ENCODE assay signal across 8 mouse cellular contexts in the genomic region with DNA sequence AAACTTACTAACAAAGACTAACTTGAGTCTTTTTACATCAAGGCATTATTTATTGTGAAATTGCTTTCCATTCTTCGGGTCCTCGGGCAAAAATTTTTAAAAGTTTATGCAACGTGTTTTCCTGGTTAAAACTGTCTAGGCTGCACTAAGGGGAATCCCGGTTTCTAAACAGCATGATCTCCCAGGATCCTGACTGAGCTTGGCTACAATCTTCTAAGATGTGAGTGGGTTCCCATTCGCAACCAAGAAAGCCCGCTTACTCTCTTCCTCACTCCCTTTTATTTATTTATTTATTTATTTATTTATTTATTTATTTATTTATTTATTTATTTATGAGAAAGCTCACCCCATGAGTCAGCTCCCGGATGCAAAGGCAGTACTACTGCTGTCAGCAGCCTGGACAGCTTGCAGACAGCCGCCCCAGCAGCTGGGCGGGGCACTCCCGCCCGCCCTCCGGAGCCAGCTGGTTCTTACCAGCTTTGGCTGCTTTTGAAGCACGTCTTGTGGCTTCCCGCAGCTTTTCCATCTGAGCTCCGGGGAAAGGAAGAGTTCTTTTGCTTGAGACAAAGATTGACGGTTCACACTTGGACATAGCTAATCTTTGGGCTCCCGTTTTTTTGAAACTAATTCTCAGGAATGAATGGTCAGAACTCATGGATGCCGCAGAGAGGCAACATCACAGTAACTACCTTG.
A peak's percentile ranks its signal among the peaks of the same experiment; 100 is the strongest.
DNase-seq lines count a peak whose midpoint lies in the region; ATAC-seq and TF ChIP-seq lines count a peak whose summit lies in the region.

No protein-coding gene starts in this region.

- H3K4me3 ChIP-seq in layer of hippocampus, adult 2 months, result peak overlapping the region; percentile 25; the same call in 1 of the 2 replicates
- H3K4me3 ChIP-seq in liver, postnatal 0 days (ENCODE audit: low read depth, low read length), result peak overlapping the region; percentile 32; the same call in 1 of the 2 replicates
- no peak overlapping the region for H3K4me3 ChIP-seq in olfactory bulb, adult 2 months (ENCODE audit: insufficient read depth, low read depth, low read length)

- H3K4me2 ChIP-seq in liver, postnatal 0 days (ENCODE audit: low read depth, low read length), result peak overlapping the region; percentile 57

- TF ChIP-seq CTCF in layer of hippocampus, adult 2 months (conservative IDR thresholded peaks at IDR 0.05), result no peak
- TF ChIP-seq CTCF in liver, postnatal 0 days (IDR thresholded peaks at IDR 0.05; ENCODE audit: low read depth), result no peak
- no peak for TF ChIP-seq CTCF in olfactory bulb, adult 2 months (IDR thresholded peaks at IDR 0.05; ENCODE audit: insufficient read depth, low read depth, low read length)

- peak; percentile 89 for TF ChIP-seq EP300 in liver, postnatal 0 days (IDR thresholded peaks at IDR 0.05; ENCODE audit: low read depth)

- H3K27ac ChIP-seq in layer of hippocampus, adult 2 months, result peak overlapping the region; percentile 60
- peak overlapping the region; percentile 59 for H3K27ac ChIP-seq in liver, postnatal 0 days (ENCODE audit: low read depth)
- peak overlapping the region; percentile 93 for H3K27ac ChIP-seq in olfactory bulb, adult 2 months (ENCODE audit: insufficient read depth, low read depth, low read length)

- ATAC-seq in liver, postnatal 0 days, result peak; percentile 93

- H3K27me3 ChIP-seq in liver, postnatal 0 days (ENCODE audit: insufficient read depth, low read length), result no peaks in the 10 kb centered on the region

- peak overlapping the region; percentile 65 for H3K9ac ChIP-seq in liver, postnatal 0 days (replicated peaks)

- TF ChIP-seq POLR2A in olfactory bulb, adult 2 months (IDR thresholded peaks at IDR 0.05; ENCODE audit: insufficient read depth, low read depth, low read length), result no peak

- intact Hi-C loops in heart, postnatal 25 days (cut with DNase I), result loop anchor here (5.0 kb wide), 2 partner anchors 60 to 150 kb away; partner anchors contain the start of gene Tnfrsf21

- H3K4me1 ChIP-seq in liver, postnatal 0 days (ENCODE audit: insufficient read depth), result peaks cover 38% of the 10 kb centered on the region
- H3K4me1 ChIP-seq in olfactory bulb, adult 2 months (ENCODE audit: control insufficient read depth, insufficient read depth, low read length), result peaks cover 13% of the 10 kb centered on the region

- H3K36me3 ChIP-seq in liver, postnatal 0 days (replicated peaks; ENCODE audit: insufficient read depth, low read length), result no peaks in the 10 kb centered on the region; the same call in 1 of the 2 replicates

- H3K9me3 ChIP-seq in liver, postnatal 0 days (ENCODE audit: low read length), result no peaks in the 10 kb centered on the region

- WGBS in liver, postnatal 0 days (ENCODE audit: insufficient replicate concordance), result 38% methylated on average over 18 of the region's 18 CpGs
- 12% methylated on average over 18 of the region's 18 CpGs for WGBS in olfactory bulb, adult 2 months

- DNase-seq in ES-CJ7 (ENCODE audit: low read depth, low spot score), result peak; percentile 93
- DNase-seq in cerebellum, adult 9-10 months, result peak; percentile 63
- DNase-seq in forelimb bud, embryonic 11.5 days (ENCODE audit: low read depth, low spot score), result peak; percentile 76
- DNase-seq in heart, postnatal 25 days (ENCODE audit: low spot score), result peak; percentile 59
- peak; percentile 79 to 82 for DNase-seq in layer of hippocampus, adult 2 months (ENCODE audit: low spot score in 2 of 2)
- peak; percentile 84 for DNase-seq in liver, postnatal 0 days
- DNase-seq in urinary bladder, adult 18-20 months (ENCODE audit: low spot score in 2 of 2), result peak; percentile 44 to 59
